Mouse (Mus musculus) MEL (cell line): Measurements from ENCODE around the gene Tjp2. TPM values are rescaled to one million over a fixed set of nuclear protein-coding genes. Genes with fewer than 3 reads are reported as not detected.

Experiments used
- DNase-seq: peaks from one replicate; pipeline ENCODE4 v3.0.0; 2011; ENCODE audit warnings: low read depth, low spot score
- H3K27ac ChIP-seq: 2 replicates; pipeline ENCODE4 v1.5.1; 2012; ENCODE audit warnings: low read depth, mild to moderate bottlenecking, control low read depth, low read length, moderate library complexity; ENCODE audit not compliant: control insufficient read depth
- H3K27me3 ChIP-seq, 2 experiments: fragments of 150-350 bp in 1 of 2; sonication (generic) in 1 of 2; 2 replicates each; pipeline ENCODE4 v1.6.1; 2012; ENCODE audit warnings: low read length in 2 of 2, mild to moderate bottlenecking in 2 of 2, improper control_type of control experiment in 1 of 2, moderate library complexity in 1 of 2; ENCODE audit not compliant: insufficient read depth in 2 of 2, control insufficient read depth in 1 of 2
- H3K36me3 ChIP-seq, 2 experiments: 2 replicates each; pipeline ENCODE4 v1.6.1; 2012 to 2014; ENCODE audit warnings: low read length in 2 of 2, improper control_type of control experiment in 1 of 2, inconsistent platforms in 1 of 2, mild to moderate bottlenecking in 1 of 2; ENCODE audit not compliant: insufficient read depth in 2 of 2, control insufficient read depth in 1 of 2
- H3K4me1 ChIP-seq, 2 experiments: fragments of 150-350 bp in 1 of 2; sonication (generic) in 1 of 2; 2 replicates each; pipeline ENCODE4 v1.6.1; 2012; ENCODE audit warnings: low read length in 2 of 2, improper control_type of control experiment in 1 of 2, mild to moderate bottlenecking in 1 of 2; ENCODE audit not compliant: insufficient read depth in 2 of 2, control insufficient read depth in 1 of 2
- H3K4me3 ChIP-seq, 2 experiments: fragments of 150-350 bp in 1 of 2; sonication (generic) in 1 of 2; 2 replicates each; pipeline ENCODE4 v1.5.1; 2012; ENCODE audit warnings: low read depth in 2 of 2, low read length in 2 of 2, mild to moderate bottlenecking in 2 of 2, moderate library complexity in 2 of 2, control low read depth in 1 of 2, improper control_type of control experiment in 1 of 2; ENCODE audit not compliant: control insufficient read depth in 1 of 2, insufficient read depth in 1 of 2
- H3K79me2 ChIP-seq: 2 replicates; pipeline ENCODE4 v1.6.1; 2012; ENCODE audit warnings: mild to moderate bottlenecking, low read length, moderate library complexity; ENCODE audit not compliant: control insufficient read depth, poor library complexity, insufficient read depth
- H3K9ac ChIP-seq: 2 replicates; pipeline ENCODE4 v1.6.1; 2012; ENCODE audit warnings: low read depth, mild to moderate bottlenecking, control low read depth, low read length, moderate library complexity; ENCODE audit not compliant: control insufficient read depth, poor library complexity, severe bottlenecking
- H3K9me3 ChIP-seq: fragments of 150-350 bp; sonication (generic); replicated peaks from 2 replicates; pipeline ENCODE4 v1.6.1; 2012; ENCODE audit warnings: mild to moderate bottlenecking, low read length, improper control_type of control experiment, moderate library complexity; ENCODE audit not compliant: insufficient read depth
- BHLHE40 ChIP-seq: IDR thresholded peaks from 2 replicates; pipeline ENCODE4 v1.6.1; 2012; ENCODE audit warnings: low read depth, mild to moderate bottlenecking, inconsistent platforms, low read length, improper control_type of control experiment, borderline replicate concordance
- CHD1 ChIP-seq: IDR thresholded peaks from 2 replicates; pipeline ENCODE4 v1.6.1; 2012; ENCODE audit warnings: low read depth, mild to moderate bottlenecking, inconsistent platforms, low read length, improper control_type of control experiment
- CHD2 ChIP-seq: IDR thresholded peaks from 2 replicates; pipeline ENCODE4 v1.6.1; 2011; ENCODE audit warnings: low read length, improper control_type of control experiment
- CTCF ChIP-seq, 3 experiments: IDR thresholded peaks in 2 of 3; conservative IDR thresholded peaks in 1 of 3; 2 replicates each; pipeline ENCODE4 v1.5.1; 2011 to 2012; ENCODE audit warnings: low read length in 3 of 3, low read depth in 2 of 3, mild to moderate bottlenecking in 2 of 3, improper control_type of control experiment in 1 of 3, inconsistent platforms in 1 of 3, mixed read lengths in 1 of 3, moderate library complexity in 1 of 3; ENCODE audit not compliant: control insufficient read depth in 1 of 3, insufficient read depth in 1 of 3, poor library complexity in 1 of 3, severe bottlenecking in 1 of 3
- E2F4 ChIP-seq: IDR thresholded peaks from 2 replicates; pipeline ENCODE4 v1.6.1; 2011; ENCODE audit warnings: low read depth, low read length, improper control_type of control experiment, borderline replicate concordance
- ELF1 ChIP-seq: IDR thresholded peaks from 2 replicates; pipeline ENCODE4 v1.6.1; 2014; ENCODE audit warnings: low read depth, mild to moderate bottlenecking, inconsistent platforms, low read length, improper control_type of control experiment, moderate library complexity
- EP300 ChIP-seq, 2 experiments: IDR thresholded peaks; 2 replicates each; pipeline ENCODE4 v1.6.1; 2011; ENCODE audit warnings: improper control_type of control experiment in 2 of 2, low read length in 2 of 2, low read depth in 1 of 2, mild to moderate bottlenecking in 1 of 2
- GABPA ChIP-seq: IDR thresholded peaks from 2 replicates; pipeline ENCODE4 v1.6.1; 2012; ENCODE audit warnings: low read depth, mild to moderate bottlenecking, inconsistent platforms, low read length, improper control_type of control experiment, moderate library complexity
- GATA1 ChIP-seq: IDR thresholded peaks from 2 replicates; pipeline ENCODE4 v1.6.1; 2011; ENCODE audit warnings: low read depth, low read length, improper control_type of control experiment
- JUND ChIP-seq: IDR thresholded peaks from 2 replicates; pipeline ENCODE4 v1.6.1; 2011; ENCODE audit warnings: low read depth, mild to moderate bottlenecking, improper control_type of control experiment, low read length
- MAFK ChIP-seq: IDR thresholded peaks from 2 replicates; pipeline ENCODE4 v1.6.1; 2011; ENCODE audit warnings: low read depth, mild to moderate bottlenecking, low read length, improper control_type of control experiment, borderline replicate concordance
- MYB ChIP-seq: IDR thresholded peaks from 2 replicates; pipeline ENCODE4 v1.6.1; 2011; ENCODE audit warnings: mild to moderate bottlenecking, low read depth, low read length, improper control_type of control experiment
- MYC ChIP-seq: IDR thresholded peaks from 2 replicates; pipeline ENCODE4 v1.6.1; 2011; ENCODE audit warnings: low read depth, mild to moderate bottlenecking, low read length, improper control_type of control experiment, moderate library complexity
- POLR2AphosphoS2 ChIP-seq: IDR thresholded peaks from 2 replicates; pipeline ENCODE4 v1.6.1; 2011; ENCODE audit warnings: low read length, improper control_type of control experiment
- RCOR1 ChIP-seq: IDR thresholded peaks from 2 replicates; pipeline ENCODE4 v1.6.1; 2012; ENCODE audit warnings: low read depth, mild to moderate bottlenecking, inconsistent platforms, low read length, improper control_type of control experiment
- TAL1 ChIP-seq: IDR thresholded peaks from 2 replicates; pipeline ENCODE4 v1.6.1; 2012; ENCODE audit warnings: mild to moderate bottlenecking, inconsistent platforms, low read length, moderate library complexity, mixed read lengths
- TBP ChIP-seq: IDR thresholded peaks from 2 replicates; pipeline ENCODE4 v1.8.0; 2011; ENCODE audit warnings: low read depth, low read length, improper control_type of control experiment
- USF1 ChIP-seq: IDR thresholded peaks from 2 replicates; pipeline ENCODE4 v1.6.1; 2014; ENCODE audit warnings: low read depth, mild to moderate bottlenecking, inconsistent platforms, low read length, improper control_type of control experiment, moderate library complexity
- USF2 ChIP-seq, 2 experiments: IDR thresholded peaks; 2 replicates each; pipeline ENCODE4 v1.6.1; 2011 to 2012; ENCODE audit warnings: improper control_type of control experiment in 2 of 2, low read length in 2 of 2, borderline replicate concordance in 1 of 2, inconsistent platforms in 1 of 2, low read depth in 1 of 2, mild to moderate bottlenecking in 1 of 2; ENCODE audit not compliant: insufficient read depth in 1 of 2
- ZC3H11A ChIP-seq: IDR thresholded peaks from 2 replicates; pipeline ENCODE4 v1.6.1; 2012; ENCODE audit warnings: low read depth, mild to moderate bottlenecking, inconsistent platforms, low read length, improper control_type of control experiment
- ZKSCAN1 ChIP-seq: IDR thresholded peaks from 2 replicates; pipeline ENCODE4 v1.6.1; 2012; ENCODE audit warnings: low read depth, mild to moderate bottlenecking, inconsistent platforms, low read length, improper control_type of control experiment, moderate library complexity
- ZNF384 ChIP-seq: IDR thresholded peaks from 2 replicates; pipeline ENCODE4 v1.6.1; 2012; ENCODE audit warnings: low read depth, mild to moderate bottlenecking, inconsistent platforms, low read length, improper control_type of control experiment
- polyA plus RNA-seq, 2 experiments: library from polyadenylated mRNA; stranded (reverse) in 1 of 2; unstranded in 1 of 2; fragments of >175 nt in 1 of 2; fragments of >200 nt in 1 of 2; gene quantifications; 2 replicates each; pipeline versions ENCODE4 v1.2.1 to v1.2.4; 2012; ENCODE audit warnings: low replicate concordance in 2 of 2, low read depth in 1 of 2; ENCODE audit not compliant: insufficient read length in 2 of 2, insufficient read depth in 1 of 2, missing spikeins in 1 of 2
- total RNA-seq: library from RNA; depleted of rRNA; stranded (reverse); fragments of 300-350 nt; gene quantifications from 2 replicates; pipeline ENCODE4 v1.2.3, GENCODE M21; 2012

Gene Tjp2
- total and polyA plus RNA-seq, 3 experiments, result 3.0 to 8.3 TPM; not detected in 1

DNA sequence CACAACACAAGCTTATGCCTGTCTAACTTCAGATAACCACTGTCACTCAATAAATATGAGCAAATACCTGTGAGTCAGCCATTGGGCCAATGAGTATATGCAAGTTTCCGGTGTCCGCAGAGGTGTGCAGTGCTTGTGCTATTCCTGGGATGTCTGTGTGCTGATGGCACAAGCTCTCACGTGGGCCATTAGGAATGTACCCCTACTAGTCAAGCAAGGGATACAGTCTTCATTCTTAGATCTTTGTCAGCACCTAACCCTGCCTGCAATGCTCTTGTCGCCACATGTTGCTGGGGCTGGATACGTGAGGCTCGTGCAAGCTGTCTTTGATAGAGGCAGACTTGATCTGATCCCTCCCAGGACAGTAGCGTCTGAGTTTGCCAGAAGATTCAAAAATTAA, 148.3 kb downstream of the Tjp2 start:
- Histone ChIP-seq H3K36me3 (no peaks in the 10 kb centered on the region), H3K27me3 (no peaks in the 10 kb centered on the region), H3K79me2 (no peaks in the 10 kb centered on the region), H3K27ac (no peak overlapping the region), H3K4me1 (no peaks in the 10 kb centered on the region), H3K9me3 (no peaks in the 10 kb centered on the region), H3K9ac (no peak overlapping the region), H3K4me3 (no peak overlapping the region)
- DNase-seq, result no peak
- TF ChIP-seq JUND, result no peak
- no peak for TF ChIP-seq TBP
- no peak for TF ChIP-seq MYB
- no peak for TF ChIP-seq ELF1
- no peak for TF ChIP-seq GABPA
- no peak for TF ChIP-seq EP300 (IDR thresholded peaks at IDR 0.05; ENCODE audit: low read depth in 1 of 2, low read length in 2 of 2)
- no peak for TF ChIP-seq ZC3H11A
- no peak for TF ChIP-seq MAFK
- TF ChIP-seq USF1, result no peak
- TF ChIP-seq GATA1, result no peak
- no peak for TF ChIP-seq MYC
- no peak for TF ChIP-seq ZKSCAN1

DNA sequence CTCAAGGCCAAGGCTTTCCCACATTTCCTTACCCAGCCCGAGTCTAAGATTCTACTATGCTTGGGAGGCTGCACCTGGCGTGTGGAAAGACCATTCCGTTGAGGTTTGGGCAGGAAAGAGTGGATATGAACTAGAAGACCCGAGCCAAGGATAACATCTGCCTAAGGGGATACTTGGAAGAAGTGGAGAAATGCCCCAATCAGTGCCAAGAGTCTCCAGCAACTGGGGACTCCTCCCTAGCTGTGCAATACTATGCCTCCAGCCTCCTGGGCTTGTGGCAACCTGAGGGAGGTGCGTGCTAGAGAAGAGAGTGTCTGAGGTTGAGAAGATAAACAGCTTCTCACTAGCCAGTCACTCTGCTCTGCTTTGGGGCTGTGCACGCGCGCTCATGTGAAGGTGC, 148.9 kb downstream of the Tjp2 start:
- no peaks in the 10 kb centered on the region for H3K27me3 ChIP-seq
- no peak overlapping the region for H3K9ac ChIP-seq
- no peaks in the 10 kb centered on the region for H3K36me3 ChIP-seq
- H3K9me3 ChIP-seq, result no peaks in the 10 kb centered on the region
- no peak for TF ChIP-seq BHLHE40
- no peak for TF ChIP-seq CHD1
- no peak for TF ChIP-seq TAL1
- TF ChIP-seq MYB, result no peak
- TF ChIP-seq ZNF384, result no peak
- no peak for TF ChIP-seq E2F4
- no peak for TF ChIP-seq MYC
- TF ChIP-seq RCOR1, result no peak
- TF ChIP-seq USF2 (IDR thresholded peaks at IDR 0.05; ENCODE audit: borderline replicate concordance in 1 of 2, insufficient read depth in 1 of 2, low read depth in 1 of 2, low read length in 2 of 2), result no peak
- no peak for TF ChIP-seq EP300 (IDR thresholded peaks at IDR 0.05; ENCODE audit: low read depth in 1 of 2, low read length in 2 of 2)
- TF ChIP-seq POLR2AphosphoS2, result no peak
- no peak for TF ChIP-seq CHD2
- TF ChIP-seq CTCF (IDR thresholded peaks at IDR 0.05 in 2 of 3, conservative IDR thresholded peaks at IDR 0.05 in 1 of 3; ENCODE audit: control insufficient read depth in 1 of 3, insufficient read depth in 1 of 3, low read depth in 2 of 3, low read length in 3 of 3, poor library complexity in 1 of 3, severe bottlenecking in 1 of 3), result no peak
- no peaks in the 10 kb centered on the region for H3K79me2 ChIP-seq
- H3K4me1 ChIP-seq, result no peaks in the 10 kb centered on the region
- H3K27ac ChIP-seq, result no peak overlapping the region
- no peak overlapping the region for H3K4me3 ChIP-seq
- no peak for DNase-seq
